Mouse (Mus musculus): ENCODE data around the gene Pced1b.

DNA sequence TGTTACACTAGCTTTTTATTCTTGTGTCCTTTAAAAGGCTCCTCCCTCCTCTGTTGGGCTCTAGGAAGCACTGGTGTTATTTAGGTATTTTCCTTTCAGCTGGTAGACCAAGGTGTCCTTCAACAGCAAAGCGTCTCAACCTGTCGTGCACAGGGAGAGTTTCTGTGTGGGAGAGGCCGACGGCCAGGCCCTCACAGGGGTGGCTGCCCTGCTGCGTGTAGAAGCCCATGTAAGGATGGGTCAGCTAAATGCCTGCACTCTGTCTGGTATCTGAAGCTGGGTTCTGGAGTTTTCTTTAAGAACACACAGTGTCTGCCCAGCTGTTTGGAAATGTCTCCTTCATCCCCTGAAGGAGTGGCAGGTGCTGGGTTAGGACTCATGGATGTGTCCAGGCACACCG lies 43.4 kb downstream of the Pced1b start:
- TF ChIP-seq POLR2A (IDR thresholded peaks at IDR 0.05; ENCODE audit: insufficient read depth, low read length) (no peak), CTCF (IDR thresholded peaks at IDR 0.05; ENCODE audit: low read depth, low read length) (no peak), EP300 (IDR thresholded peaks at IDR 0.05; ENCODE audit: insufficient read depth, low read depth, low read length) (no peak)
